Mouse (Mus musculus): Measurements from ENCODE around the gene Slc39a1.

DNA sequence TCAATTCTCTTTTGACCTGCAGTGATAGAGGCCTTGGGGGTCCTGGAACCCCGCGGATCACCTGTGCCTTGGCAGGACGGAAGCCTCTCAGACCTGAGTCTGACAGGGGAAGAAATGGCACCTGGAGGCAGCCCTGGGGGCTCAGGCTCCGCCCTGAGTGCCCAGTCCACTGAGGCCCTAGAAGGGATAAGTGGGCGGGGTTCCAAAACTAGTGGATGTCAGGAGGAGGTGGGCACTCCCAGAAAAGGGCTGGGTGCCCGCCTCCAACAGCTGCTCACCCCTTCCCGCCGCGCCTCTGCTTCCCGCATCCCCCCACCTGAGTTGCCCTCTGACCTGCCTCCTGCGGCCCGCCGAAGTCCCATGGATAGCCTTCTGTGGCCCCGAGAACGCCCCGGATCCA, 28.9 kb downstream of the Slc39a1 start:
- TF ChIP-seq FOSL1 (IDR thresholded peaks at IDR 0.05; ENCODE audit: insufficient read depth, low read length, poor library complexity, severe bottlenecking) (no peak), MYOG (IDR thresholded peaks at IDR 0.05; ENCODE audit: control insufficient read depth, extremely low read depth, insufficient read length) (no peak), CTCF (IDR thresholded peaks at IDR 0.05; ENCODE audit: control insufficient read depth, insufficient read depth, insufficient read length) (no peak), MAX (IDR thresholded peaks at IDR 0.05) (no peak), USF1 (IDR thresholded peaks at IDR 0.05; ENCODE audit: low read depth) (no peak), CEBPB (IDR thresholded peaks at IDR 0.05; ENCODE audit: low read depth) (no peak), MYOD1 (IDR thresholded peaks at IDR 0.05; ENCODE audit: control insufficient read depth, insufficient read length, low read depth) (no peak)
